Mouse (Mus musculus) midbrain, embryonic 14.5 days (tissue): Measurements from ENCODE around the gene Plcxd3. TPM values are rescaled to one million over a fixed set of nuclear protein-coding genes. Genes with fewer than 3 reads are reported as not detected.
"Not testable (repeated sequence)": the region's sequence is repeated elsewhere in the genome, so short reads cannot be mapped to it uniquely, and the experiment has no call there.

Source experiments
- ATAC-seq: fragments of 200-750 bp; cut with Nextera tagmentation; 2 replicates; pipeline ENCODE4 v1.8.0; 2017; ENCODE audit warnings: moderate number of reproducible peaks, moderate library complexity; ENCODE audit not compliant: low FRiP score, low TSS enrichment
- DNase-seq: peaks from one replicate; pipeline ENCODE4 v3.0.0-alpha.2; 2015
- H3K27ac ChIP-seq: fragments of 300-500 bp; sonication (generic); replicated peaks from 2 replicates; pipeline ENCODE4 v1.5.1; 2014; ENCODE audit warnings: mild to moderate bottlenecking, low read depth, low read length, moderate library complexity
- H3K27me3 ChIP-seq: fragments of 300-500 bp; sonication (generic); 2 replicates; pipeline ENCODE4 v1.6.1; 2014; ENCODE audit warnings: low read length, control low read depth, mixed read lengths; ENCODE audit not compliant: control insufficient read depth, insufficient read depth
- H3K36me3 ChIP-seq: fragments of 300-500 bp; sonication (generic); 2 replicates; pipeline ENCODE4 v1.6.1; 2014; ENCODE audit warnings: low read length, control low read depth; ENCODE audit not compliant: control insufficient read depth, insufficient read depth
- H3K4me1 ChIP-seq: fragments of 300-500 bp; sonication (generic); 2 replicates; pipeline ENCODE4 v1.6.1; 2014; ENCODE audit warnings: mild to moderate bottlenecking, antibody characterized with exemption, low read length, control low read depth; ENCODE audit not compliant: control insufficient read depth, insufficient read depth
- H3K4me2 ChIP-seq: fragments of 300-500 bp; sonication (generic); 2 replicates; pipeline ENCODE4 v1.6.1; 2014; ENCODE audit warnings: mild to moderate bottlenecking, low read length, moderate library complexity
- H3K4me3 ChIP-seq: fragments of 300-500 bp; sonication (generic); replicated peaks from 2 replicates; pipeline ENCODE4 v1.5.1; 2014; ENCODE audit warnings: low read depth, low read length
- H3K9ac ChIP-seq: fragments of 300-500 bp; sonication (generic); replicated peaks from 2 replicates; pipeline ENCODE4 v1.6.1; 2014; ENCODE audit warnings: mild to moderate bottlenecking, low read length, moderate library complexity
- H3K9me3 ChIP-seq: fragments of 300-500 bp; sonication (generic); 2 replicates; pipeline ENCODE4 v1.6.1; 2016; ENCODE audit warnings: low read length, control low read depth, mixed read lengths; ENCODE audit not compliant: control insufficient read depth
- WGBS: fragments of 180-500 bp; shearing (Covaris S2); extraction: QIAGEN DNeasy Blood & Tissue Kit; methylation state at CpG from one replicate; pipeline ENCODE4 v1.1.7; 2014; 5-methylcytosine and 5-hydroxymethylcytosine counted together
- polyA plus RNA-seq: library from polyadenylated mRNA; unstranded; fragments of >200 nt; fragmentation: Nextera tagmentation; extraction: Ambion mirVana; gene quantifications from 2 replicates; pipeline ENCODE4 v1.2.1, GENCODE M21; 2014

Plcxd3 gene
- polyA plus RNA-seq, 1 experiment from 2014 or later, result 79.0 TPM

DNA sequence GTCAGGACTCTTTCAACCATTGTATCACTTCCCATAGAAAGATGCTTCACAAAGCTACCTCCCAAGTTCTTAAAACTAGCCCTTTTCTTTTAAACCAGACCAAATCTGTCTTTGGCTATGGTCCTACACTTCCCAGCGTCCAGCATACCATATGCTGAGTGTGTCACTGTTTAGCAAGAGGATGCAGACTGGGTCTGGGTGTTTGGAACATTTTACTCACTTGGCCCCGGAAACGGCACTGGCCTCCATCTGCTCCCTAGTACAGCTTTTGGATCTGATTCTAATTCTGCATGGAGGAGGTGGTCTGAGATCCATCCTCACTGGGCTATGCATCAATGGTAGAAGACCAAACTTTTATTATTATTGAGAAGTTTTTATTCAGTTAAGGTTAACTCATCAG is 122.7 kb downstream of the Plcxd3 start:
- 82% methylated on average over 3 of the region's 3 CpGs for WGBS
- H3K27me3 ChIP-seq, result no peaks in the 10 kb centered on the region
- no peak overlapping the region for H3K4me2 ChIP-seq
- H3K9me3 ChIP-seq, result no peaks in the 10 kb centered on the region
- no peak for DNase-seq
- H3K4me3 ChIP-seq, result no peak overlapping the region
- no peak overlapping the region for H3K27ac ChIP-seq
- H3K9ac ChIP-seq, result no peak overlapping the region
- H3K36me3 ChIP-seq, result no peaks in the 10 kb centered on the region
- H3K4me1 ChIP-seq, result no peaks in the 10 kb centered on the region
- no peak for ATAC-seq

DNA sequence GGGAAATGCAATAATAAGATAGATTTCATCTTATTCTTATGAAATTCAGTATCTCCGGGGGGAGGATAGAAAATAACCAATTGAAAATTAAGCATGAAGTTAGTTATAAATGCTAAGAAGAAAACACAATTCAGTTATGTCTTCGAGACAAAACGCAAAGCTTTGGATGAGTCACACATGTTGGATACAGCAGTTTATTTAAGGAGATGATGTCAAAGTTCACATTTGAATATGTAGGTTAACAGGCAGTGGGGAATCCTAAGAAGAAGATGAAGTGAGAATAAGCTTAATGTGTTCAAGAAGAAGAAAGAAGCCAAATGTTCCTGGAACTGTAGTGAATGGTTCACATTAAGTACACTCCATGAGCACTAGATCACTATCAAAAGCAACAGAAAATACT is 128.1 kb downstream of the Plcxd3 start:
- no peak overlapping the region for H3K4me2 ChIP-seq
- ATAC-seq, result no peak
- WGBS, result 93% methylated on average over 3 of the region's 3 CpGs

DNA sequence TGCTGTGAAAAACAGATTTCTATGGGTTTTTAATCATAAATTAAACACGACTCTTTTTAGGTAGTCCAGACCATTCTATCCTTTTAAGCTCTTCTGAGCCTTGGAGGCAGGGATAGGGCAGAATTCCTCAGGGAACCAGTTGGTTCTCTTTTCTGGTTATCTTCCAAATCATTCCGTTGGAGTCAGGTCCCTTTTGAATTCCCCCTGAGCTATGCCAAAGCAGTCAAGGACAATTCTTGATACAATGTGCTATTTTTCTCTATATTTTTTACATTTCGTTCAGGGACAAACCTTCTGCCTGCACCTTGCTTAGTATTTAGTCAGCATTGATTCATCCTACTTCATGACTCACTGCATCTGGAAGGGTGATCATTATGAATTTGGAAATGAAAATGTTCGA is 128.5 kb downstream of the Plcxd3 start:
- DNase-seq, result no peak
- Histone ChIP-seq H3K27ac (no peak overlapping the region), H3K9me3 (no peaks in the 10 kb centered on the region), H3K4me1 (no peaks in the 10 kb centered on the region), H3K4me3 (no peak overlapping the region), H3K9ac (no peak overlapping the region), H3K27me3 (no peaks in the 10 kb centered on the region), H3K4me2 (no peak overlapping the region), H3K36me3 (no peaks in the 10 kb centered on the region)
- ATAC-seq, result no peak
- 79% methylated on average over 4 of the region's 4 CpGs for WGBS

More for the DNA sequence above, 128.1 kb downstream of the Plcxd3 start:
- Histone ChIP-seq H3K36me3 (no peaks in the 10 kb centered on the region), H3K4me1 (no peaks in the 10 kb centered on the region), H3K27me3 (no peaks in the 10 kb centered on the region), H3K9me3 (no peaks in the 10 kb centered on the region), H3K9ac (no peak overlapping the region), H3K4me3 (no peak overlapping the region), H3K27ac (no peak overlapping the region)
- DNase-seq, result no peak

DNA sequence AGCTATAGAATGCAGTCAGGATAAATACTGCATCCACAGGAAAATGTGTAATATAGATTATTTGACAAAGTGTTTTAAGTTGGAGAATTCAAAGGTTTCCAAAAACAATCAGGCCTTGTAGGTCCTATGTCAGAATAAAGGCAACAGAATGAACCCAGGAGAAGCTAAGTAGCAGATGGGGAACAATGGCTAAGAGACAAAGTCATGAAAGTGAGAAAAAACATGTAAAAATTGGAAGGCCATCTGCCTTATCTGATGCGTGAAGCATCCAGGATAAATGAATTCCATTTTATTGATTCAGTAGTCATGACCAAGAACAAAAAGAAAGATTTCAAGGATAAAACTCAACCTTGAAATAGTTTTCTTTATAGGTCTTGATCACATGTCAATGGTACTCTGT is 139.4 kb downstream of the Plcxd3 start:
- no peaks in the 10 kb centered on the region for H3K36me3 ChIP-seq
- no peak overlapping the region for H3K4me3 ChIP-seq
- no peaks in the 10 kb centered on the region for H3K4me1 ChIP-seq
- ATAC-seq, result no peak
- WGBS, result 93% methylated on average over 1 of the region's 1 CpGs
- no peak for DNase-seq
- H3K4me2 ChIP-seq, result no peak overlapping the region
- no peak overlapping the region for H3K9ac ChIP-seq
- H3K27ac ChIP-seq, result no peak overlapping the region
- no peaks in the 10 kb centered on the region for H3K27me3 ChIP-seq
- 0 out of 2 replicates have a peak, but pooled peaks cover 2% of the 10 kb centered on the region for H3K9me3 ChIP-seq

DNA sequence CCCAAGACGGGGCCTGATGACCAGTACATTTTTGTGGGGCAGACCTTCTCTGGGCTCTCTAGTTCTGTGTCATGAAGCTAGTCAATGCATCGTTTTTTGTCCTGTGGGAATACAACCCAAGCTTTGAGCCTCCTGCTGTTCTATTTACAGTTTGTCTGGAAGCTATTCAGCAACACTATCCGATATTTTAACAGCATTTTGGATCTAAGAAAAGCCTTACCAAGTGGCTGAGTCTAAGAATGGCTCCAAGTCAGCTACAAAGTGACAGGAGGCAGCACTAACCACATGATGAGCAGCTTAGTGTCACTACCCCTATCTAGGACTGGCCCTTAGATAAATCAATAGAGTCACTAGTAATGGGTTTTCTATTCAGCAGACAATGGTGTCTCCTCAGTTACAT is 149.3 kb downstream of the Plcxd3 start:
- H3K9me3 ChIP-seq, result no peaks in the 10 kb centered on the region
- DNase-seq, result no peak
- 76% methylated on average over 3 of the region's 3 CpGs for WGBS
- no peak overlapping the region for H3K4me3 ChIP-seq
- H3K36me3 ChIP-seq, result no peaks in the 10 kb centered on the region
- H3K4me1 ChIP-seq, result no peaks in the 10 kb centered on the region
- no peak for ATAC-seq
- no peak overlapping the region for H3K27ac ChIP-seq
- H3K27me3 ChIP-seq, result no peaks in the 10 kb centered on the region
- no peak overlapping the region for H3K4me2 ChIP-seq
- H3K9ac ChIP-seq, result no peak overlapping the region

DNA sequence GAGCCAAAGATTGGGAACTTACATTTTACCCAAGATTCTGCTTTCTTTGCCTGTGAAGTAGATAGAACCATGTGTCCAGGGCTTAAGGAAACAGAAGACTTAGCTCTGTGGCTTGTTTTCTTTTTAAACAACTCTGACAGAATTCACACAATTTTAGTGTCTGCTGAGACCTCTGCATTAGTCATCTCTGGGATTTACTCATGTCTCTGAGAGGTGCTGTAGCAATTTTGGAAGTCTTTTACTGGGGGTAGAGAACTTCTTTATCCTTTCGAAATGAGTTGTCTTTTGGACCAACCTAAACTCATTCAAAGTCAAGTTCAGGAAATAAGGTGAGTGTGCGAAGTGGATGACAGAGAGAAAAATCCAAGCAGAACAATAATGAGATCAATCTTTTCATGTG is 158.4 kb downstream of the Plcxd3 start:
- H3K27ac ChIP-seq, result no peak overlapping the region
- no peaks in the 10 kb centered on the region for H3K4me1 ChIP-seq
- no peaks in the 10 kb centered on the region for H3K27me3 ChIP-seq
- no peak overlapping the region for H3K4me3 ChIP-seq
- H3K9ac ChIP-seq, result no peak overlapping the region
- no peak overlapping the region for H3K4me2 ChIP-seq
- WGBS, result 90% methylated on average over 2 of the region's 2 CpGs
- no peaks in the 10 kb centered on the region for H3K36me3 ChIP-seq
- DNase-seq (no peak), ATAC-seq (no peak)
- no peaks in the 10 kb centered on the region for H3K9me3 ChIP-seq

DNA sequence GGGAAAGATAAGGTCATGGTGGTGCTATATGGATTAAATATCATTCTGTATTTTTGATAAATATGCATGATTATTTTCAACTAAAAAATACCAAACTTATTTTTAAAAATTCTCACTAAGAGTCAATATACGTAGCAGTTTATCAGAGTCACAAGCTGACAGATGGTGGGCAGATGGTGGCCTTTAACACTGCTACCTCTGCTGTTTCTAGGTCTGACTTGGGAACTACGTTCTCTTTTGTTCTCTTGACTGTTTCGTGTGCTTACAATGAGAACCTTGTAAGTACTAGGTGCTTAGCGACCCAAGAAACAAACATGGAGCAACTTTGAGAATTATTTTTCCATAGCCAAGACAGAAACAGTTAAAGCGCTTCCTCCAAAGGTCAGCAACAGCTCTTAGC is 183.8 kb downstream of the Plcxd3 start:
- Histone ChIP-seq H3K27ac (no peak overlapping the region), H3K27me3 (no peaks in the 10 kb centered on the region), H3K9me3 (no peaks in the 10 kb centered on the region), H3K4me2 (no peak overlapping the region), H3K36me3 (no peaks in the 10 kb centered on the region), H3K9ac (no peak overlapping the region), H3K4me3 (no peak overlapping the region), H3K4me1 (no peaks in the 10 kb centered on the region)
- DNase-seq (no peak), ATAC-seq (no peak)
- 82% methylated on average over 5 of the region's 5 CpGs for WGBS

DNA sequence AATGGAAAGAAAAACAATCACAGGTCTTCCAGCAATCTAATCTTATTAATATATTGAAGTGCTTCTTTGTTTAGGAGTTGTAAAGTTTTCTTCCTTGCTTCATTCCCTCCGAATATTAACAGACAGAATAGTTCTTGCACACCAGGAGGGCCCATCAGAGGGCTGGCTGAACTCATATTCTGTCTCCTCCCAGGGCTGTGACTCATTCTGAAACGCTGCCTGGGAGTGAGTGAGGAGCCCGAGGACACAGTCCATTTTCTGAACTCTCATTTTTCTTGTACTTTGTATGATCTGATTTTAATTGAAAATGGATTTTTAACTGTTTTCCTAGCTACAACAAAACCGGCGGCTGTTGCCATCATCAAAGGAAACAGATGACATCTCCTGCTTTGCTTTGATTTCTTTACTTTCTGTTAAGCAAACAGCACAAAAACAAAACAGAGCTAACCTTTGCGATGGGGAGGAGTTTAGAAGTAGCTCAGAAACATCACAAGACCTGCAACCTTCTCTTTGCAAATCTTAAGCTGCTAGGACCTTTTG is 186.2 kb downstream of the Plcxd3 start:
- Histone ChIP-seq H3K9ac (no peak overlapping the region), H3K4me3 (no peak overlapping the region), H3K4me1 (no peaks in the 10 kb centered on the region), H3K9me3 (no peaks in the 10 kb centered on the region), H3K27ac (no peak overlapping the region), H3K27me3 (no peaks in the 10 kb centered on the region), H3K36me3 (no peaks in the 10 kb centered on the region), H3K4me2 (no peak overlapping the region)
- ATAC-seq (no peak), DNase-seq (no peak)
- WGBS, result 68% methylated on average over 6 of the region's 6 CpGs

DNA sequence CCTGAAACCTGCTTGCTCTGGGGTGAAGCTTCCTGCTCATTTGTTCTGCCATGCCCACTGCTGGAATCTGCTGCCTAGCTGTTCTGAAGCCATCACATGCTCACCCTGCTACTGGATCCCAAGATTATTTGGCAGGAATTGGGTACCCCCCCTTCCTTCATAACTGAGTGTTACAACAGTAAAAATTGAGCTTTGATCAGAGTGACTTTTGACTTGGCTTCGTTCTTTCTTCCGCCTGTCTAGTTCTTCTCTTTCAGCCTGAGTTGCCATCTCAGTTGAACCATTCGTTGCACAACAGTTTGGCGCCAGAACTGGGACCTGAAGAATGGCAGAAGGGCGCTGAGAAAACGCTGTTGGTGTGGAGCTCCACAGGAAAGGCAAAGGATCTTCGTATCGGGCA is 220.2 kb downstream of the Plcxd3 start:
- H3K9ac ChIP-seq, H3K9me3 ChIP-seq, H3K27ac ChIP-seq, DNase-seq, H3K36me3 ChIP-seq, H3K4me1 ChIP-seq, ATAC-seq, H3K4me3 ChIP-seq, H3K27me3 ChIP-seq, H3K4me2 ChIP-seq: not testable (repeated sequence)
- WGBS, result 95% methylated on average over 8 of the region's 8 CpGs
